Mouse (Mus musculus) gastrocnemius, postnatal 10 days (tissue): ENCODE measurements around the gene Ppp2r5e. TPM values are rescaled to one million over a fixed set of nuclear protein-coding genes. Genes with fewer than 3 reads are reported as not detected.
A peak's percentile ranks its signal among the peaks of the same experiment; 100 is the strongest.

Source experiments
- DNase-seq: peaks from one replicate; pipeline ENCODE4 v3.0.0; 2021; ENCODE audit warnings: mixed read lengths
- total RNA-seq, 2 experiments: library from RNA; stranded (reverse); gene quantifications; 2 replicates each; pipeline ENCODE4 v1.2.3; 2021

Ppp2r5e gene
- total RNA-seq, 2 experiments from 2014 or later: 28.6 to 32.0 TPM

GRCm38 (mm10) chr12:75577255-75577654 is 18.8 kb downstream of the Ppp2r5e start:
- no peak for DNase-seq

GRCm38 (mm10) chr12:75572271-75572670 is 23.8 kb downstream of the Ppp2r5e start:
- peak; percentile 40 for DNase-seq

GRCm38 (mm10) chr12:75570138-75570537 is 25.9 kb downstream of the Ppp2r5e start:
- DNase-seq: no peak

- no peak for DNase-seq
Measured at GRCm38 (mm10) chr12:75567745-75568144, 28.3 kb downstream of the Ppp2r5e start.

- DNase-seq: no peak
Measured at GRCm38 (mm10) chr12:75565756-75566155, 30.3 kb downstream of the Ppp2r5e start.

GRCm38 (mm10) chr12:75564498-75564897 is 31.5 kb downstream of the Ppp2r5e start:
- no peak for DNase-seq

GRCm38 (mm10) chr12:75562996-75563618 is 32.9 kb downstream of the Ppp2r5e start:
- DNase-seq: no peak

GRCm38 (mm10) chr12:75560681-75561387 is 35.2 kb downstream of the Ppp2r5e start:
- DNase-seq: no peak

- no peak for DNase-seq
Measured at GRCm38 (mm10) chr12:75559196-75559595, 36.8 kb downstream of the Ppp2r5e start.

- DNase-seq: no peak
Measured at GRCm38 (mm10) chr12:75557813-75558212, 38.2 kb downstream of the Ppp2r5e start.

- DNase-seq: no peak
Measured at GRCm38 (mm10) chr12:75555032-75555431, 41.0 kb downstream of the Ppp2r5e start.

- peak; percentile 55 for DNase-seq
Measured at GRCm38 (mm10) chr12:75552296-75552695, 43.7 kb downstream of the Ppp2r5e start.

GRCm38 (mm10) chr12:75551671-75552070 is 44.4 kb downstream of the Ppp2r5e start:
- no peak for DNase-seq

- DNase-seq: no peak
Measured at GRCm38 (mm10) chr12:75548999-75549398, 47.0 kb downstream of the Ppp2r5e start.

- DNase-seq: no peak
Measured at GRCm38 (mm10) chr12:75547174-75547573, 48.9 kb downstream of the Ppp2r5e start.

GRCm38 (mm10) chr12:75546241-75546640 is 49.8 kb downstream of the Ppp2r5e start:
- DNase-seq: no peak

GRCm38 (mm10) chr12:75545431-75545925 is 50.6 kb downstream of the Ppp2r5e start:
- no peak for DNase-seq

- no peak for DNase-seq
Measured at GRCm38 (mm10) chr12:75544666-75545065, 51.4 kb downstream of the Ppp2r5e start.

GRCm38 (mm10) chr12:75544259-75544658 is 51.8 kb downstream of the Ppp2r5e start:
- no peak for DNase-seq

- no peak for DNase-seq
Measured at GRCm38 (mm10) chr12:75543346-75543745, 52.7 kb downstream of the Ppp2r5e start.

GRCm38 (mm10) chr12:75540621-75541171 is 55.3 kb downstream of the Ppp2r5e start:
- no peak for DNase-seq

- DNase-seq: no peak
Measured at GRCm38 (mm10) chr12:75539228-75539627, 56.8 kb downstream of the Ppp2r5e start.

- no peak for DNase-seq
Measured at GRCm38 (mm10) chr12:75537673-75538423, 58.2 kb downstream of the Ppp2r5e start.
